Mouse (Mus musculus) MEL (cell line): ENCODE results near the gene Iqch. TPM values are rescaled to one million over a fixed set of nuclear protein-coding genes. Genes with fewer than 3 reads are reported as not detected.

Source experiments
- DNase-seq: peaks from one replicate; pipeline ENCODE4 v3.0.0; 2011; ENCODE audit warnings: low read depth, low spot score
- H3K27ac ChIP-seq: 2 replicates; pipeline ENCODE4 v1.5.1; 2012; ENCODE audit warnings: low read depth, mild to moderate bottlenecking, control low read depth, low read length, moderate library complexity; ENCODE audit not compliant: control insufficient read depth
- H3K27me3 ChIP-seq, 2 experiments: fragments of 150-350 bp in 1 of 2; sonication (generic) in 1 of 2; 2 replicates each; pipeline ENCODE4 v1.6.1; 2012; ENCODE audit warnings: low read length in 2 of 2, mild to moderate bottlenecking in 2 of 2, improper control_type of control experiment in 1 of 2, moderate library complexity in 1 of 2; ENCODE audit not compliant: insufficient read depth in 2 of 2, control insufficient read depth in 1 of 2
- H3K36me3 ChIP-seq, 2 experiments: 2 replicates each; pipeline ENCODE4 v1.6.1; 2012 to 2014; ENCODE audit warnings: low read length in 2 of 2, improper control_type of control experiment in 1 of 2, inconsistent platforms in 1 of 2, mild to moderate bottlenecking in 1 of 2; ENCODE audit not compliant: insufficient read depth in 2 of 2, control insufficient read depth in 1 of 2
- H3K4me1 ChIP-seq, 2 experiments: fragments of 150-350 bp in 1 of 2; sonication (generic) in 1 of 2; 2 replicates each; pipeline ENCODE4 v1.6.1; 2012; ENCODE audit warnings: low read length in 2 of 2, improper control_type of control experiment in 1 of 2, mild to moderate bottlenecking in 1 of 2; ENCODE audit not compliant: insufficient read depth in 2 of 2, control insufficient read depth in 1 of 2
- H3K4me3 ChIP-seq, 2 experiments: fragments of 150-350 bp in 1 of 2; sonication (generic) in 1 of 2; 2 replicates each; pipeline ENCODE4 v1.5.1; 2012; ENCODE audit warnings: low read depth in 2 of 2, low read length in 2 of 2, mild to moderate bottlenecking in 2 of 2, moderate library complexity in 2 of 2, control low read depth in 1 of 2, improper control_type of control experiment in 1 of 2; ENCODE audit not compliant: control insufficient read depth in 1 of 2, insufficient read depth in 1 of 2
- H3K79me2 ChIP-seq: 2 replicates; pipeline ENCODE4 v1.6.1; 2012; ENCODE audit warnings: mild to moderate bottlenecking, low read length, moderate library complexity; ENCODE audit not compliant: control insufficient read depth, poor library complexity, insufficient read depth
- H3K9ac ChIP-seq: 2 replicates; pipeline ENCODE4 v1.6.1; 2012; ENCODE audit warnings: low read depth, mild to moderate bottlenecking, control low read depth, low read length, moderate library complexity; ENCODE audit not compliant: control insufficient read depth, poor library complexity, severe bottlenecking
- H3K9me3 ChIP-seq: fragments of 150-350 bp; sonication (generic); replicated peaks from 2 replicates; pipeline ENCODE4 v1.6.1; 2012; ENCODE audit warnings: mild to moderate bottlenecking, low read length, improper control_type of control experiment, moderate library complexity; ENCODE audit not compliant: insufficient read depth
- CHD1 ChIP-seq: IDR thresholded peaks from 2 replicates; pipeline ENCODE4 v1.6.1; 2012; ENCODE audit warnings: low read depth, mild to moderate bottlenecking, inconsistent platforms, low read length, improper control_type of control experiment
- CHD2 ChIP-seq: IDR thresholded peaks from 2 replicates; pipeline ENCODE4 v1.6.1; 2011; ENCODE audit warnings: low read length, improper control_type of control experiment
- CTCF ChIP-seq, 3 experiments: IDR thresholded peaks in 2 of 3; conservative IDR thresholded peaks in 1 of 3; 2 replicates each; pipeline ENCODE4 v1.5.1; 2011 to 2012; ENCODE audit warnings: low read length in 3 of 3, low read depth in 2 of 3, mild to moderate bottlenecking in 2 of 3, improper control_type of control experiment in 1 of 3, inconsistent platforms in 1 of 3, mixed read lengths in 1 of 3, moderate library complexity in 1 of 3; ENCODE audit not compliant: control insufficient read depth in 1 of 3, insufficient read depth in 1 of 3, poor library complexity in 1 of 3, severe bottlenecking in 1 of 3
- E2F4 ChIP-seq: IDR thresholded peaks from 2 replicates; pipeline ENCODE4 v1.6.1; 2011; ENCODE audit warnings: low read depth, low read length, improper control_type of control experiment, borderline replicate concordance
- EP300 ChIP-seq, 2 experiments: IDR thresholded peaks; 2 replicates each; pipeline ENCODE4 v1.6.1; 2011; ENCODE audit warnings: improper control_type of control experiment in 2 of 2, low read length in 2 of 2, low read depth in 1 of 2, mild to moderate bottlenecking in 1 of 2
- ETS1 ChIP-seq: IDR thresholded peaks from 2 replicates; pipeline ENCODE4 v1.6.1; 2012; ENCODE audit warnings: low read depth, mild to moderate bottlenecking, inconsistent platforms, low read length, improper control_type of control experiment, moderate library complexity
- GABPA ChIP-seq: IDR thresholded peaks from 2 replicates; pipeline ENCODE4 v1.6.1; 2012; ENCODE audit warnings: low read depth, mild to moderate bottlenecking, inconsistent platforms, low read length, improper control_type of control experiment, moderate library complexity
- HCFC1 ChIP-seq: IDR thresholded peaks from 2 replicates; pipeline ENCODE4 v1.6.1; 2012; ENCODE audit warnings: low read depth, mild to moderate bottlenecking, inconsistent platforms, low read length, improper control_type of control experiment, moderate library complexity
- JUND ChIP-seq: IDR thresholded peaks from 2 replicates; pipeline ENCODE4 v1.6.1; 2011; ENCODE audit warnings: low read depth, mild to moderate bottlenecking, improper control_type of control experiment, low read length
- MAFK ChIP-seq: IDR thresholded peaks from 2 replicates; pipeline ENCODE4 v1.6.1; 2011; ENCODE audit warnings: low read depth, mild to moderate bottlenecking, low read length, improper control_type of control experiment, borderline replicate concordance
- MAX ChIP-seq: IDR thresholded peaks from 2 replicates; pipeline ENCODE4 v1.6.1; 2011; ENCODE audit warnings: low read length, improper control_type of control experiment
- MAZ ChIP-seq: IDR thresholded peaks from 2 replicates; pipeline ENCODE4 v1.6.1; 2012; ENCODE audit warnings: low read depth, mild to moderate bottlenecking, inconsistent platforms, low read length, improper control_type of control experiment
- MEF2A ChIP-seq: IDR thresholded peaks from 2 replicates; pipeline ENCODE4 v1.6.1; 2014; ENCODE audit warnings: low read depth, mild to moderate bottlenecking, inconsistent platforms, low read length, improper control_type of control experiment; ENCODE audit not compliant: poor library complexity, insufficient replicate concordance, severe bottlenecking; ENCODE audit errors: extremely low read depth
- MXI1 ChIP-seq: IDR thresholded peaks from 2 replicates; pipeline ENCODE4 v1.6.1; 2011; ENCODE audit warnings: mild to moderate bottlenecking, low read depth, low read length, improper control_type of control experiment
- NRF1 ChIP-seq: IDR thresholded peaks from 2 replicates; pipeline ENCODE4 v1.6.1; 2014; ENCODE audit warnings: low read depth, mild to moderate bottlenecking, inconsistent platforms, low read length, improper control_type of control experiment, moderate library complexity; ENCODE audit not compliant: poor library complexity, insufficient read depth, severe bottlenecking
- RCOR1 ChIP-seq: IDR thresholded peaks from 2 replicates; pipeline ENCODE4 v1.6.1; 2012; ENCODE audit warnings: low read depth, mild to moderate bottlenecking, inconsistent platforms, low read length, improper control_type of control experiment
- SMC3 ChIP-seq: IDR thresholded peaks from 2 replicates; pipeline ENCODE4 v1.6.1; 2011; ENCODE audit warnings: low read depth, low read length, improper control_type of control experiment
- UBTF ChIP-seq: IDR thresholded peaks from 2 replicates; pipeline ENCODE4 v1.6.1; 2012; ENCODE audit warnings: low read depth, mild to moderate bottlenecking, inconsistent platforms, low read length, improper control_type of control experiment, moderate library complexity, borderline replicate concordance; ENCODE audit not compliant: insufficient read depth
- ZMIZ1 ChIP-seq: IDR thresholded peaks from 2 replicates; pipeline ENCODE4 v1.6.1; 2012; ENCODE audit warnings: low read depth, mild to moderate bottlenecking, inconsistent platforms, low read length, improper control_type of control experiment, moderate library complexity
- polyA plus RNA-seq, 2 experiments: library from polyadenylated mRNA; stranded (reverse) in 1 of 2; unstranded in 1 of 2; fragments of >175 nt in 1 of 2; fragments of >200 nt in 1 of 2; gene quantifications; 2 replicates each; pipeline versions ENCODE4 v1.2.1 to v1.2.4; 2012; ENCODE audit warnings: low replicate concordance in 2 of 2, low read depth in 1 of 2; ENCODE audit not compliant: insufficient read length in 2 of 2, insufficient read depth in 1 of 2, missing spikeins in 1 of 2
- total RNA-seq: library from RNA; depleted of rRNA; stranded (reverse); fragments of 300-350 nt; gene quantifications from 2 replicates; pipeline ENCODE4 v1.2.3, GENCODE M21; 2012

Gene Iqch
- total and polyA plus RNA-seq, 3 experiments, result not detected

GRCm38 (mm10) chr9:63563436-63563835 lies 38.9 kb downstream of the Iqch start (continued):
- TF ChIP-seq CTCF (IDR thresholded peaks at IDR 0.05 in 2 of 3, conservative IDR thresholded peaks at IDR 0.05 in 1 of 3; ENCODE audit: control insufficient read depth in 1 of 3, insufficient read depth in 1 of 3, low read depth in 2 of 3, low read length in 3 of 3, poor library complexity in 1 of 3, severe bottlenecking in 1 of 3), result no peak

- no peak for TF ChIP-seq RCOR1
Observed at GRCm38 (mm10) chr9:63561931-63562330, 40.4 kb downstream of the Iqch start.

GRCm38 (mm10) chr9:63556933-63557332 lies 45.4 kb downstream of the Iqch start:
- Histone ChIP-seq H3K9ac (no peak overlapping the region), H3K4me1 (0 out of 4 replicates have a peak, but pooled peaks cover 0 to 3% of the 10 kb centered on the region in 2 experiments), H3K4me3 (no peak overlapping the region), H3K36me3 (no peaks in the 10 kb centered on the region), H3K9me3 (no peaks in the 10 kb centered on the region)
- no peak for DNase-seq
- TF ChIP-seq MAZ (no peak), HCFC1 (no peak), GABPA (no peak), ZMIZ1 (no peak), UBTF (no peak), MXI1 (no peak), E2F4 (no peak), EP300 (IDR thresholded peaks at IDR 0.05; ENCODE audit: low read depth in 1 of 2, low read length in 2 of 2) (no peak), CHD1 (no peak), NRF1 (no peak), MEF2A (no peak), CTCF (IDR thresholded peaks at IDR 0.05 in 2 of 3, conservative IDR thresholded peaks at IDR 0.05 in 1 of 3; ENCODE audit: control insufficient read depth in 1 of 3, insufficient read depth in 1 of 3, low read depth in 2 of 3, low read length in 3 of 3, poor library complexity in 1 of 3, severe bottlenecking in 1 of 3) (no peak), MAFK (no peak), JUND (no peak), ETS1 (no peak), MAX (no peak), CHD2 (no peak), SMC3 (no peak), RCOR1 (no peak)
- TF ChIP-seq, all 39 proteins: peak for 0
- Histone ChIP-seq H3K79me2 (no peaks in the 10 kb centered on the region), H3K27ac (no peak overlapping the region), H3K27me3 (peaks cover 0 to 3% of the 10 kb centered on the region in 2 experiments; a peak in 2 of 4 replicates)

More at GRCm38 (mm10) chr9:63561931-63562330, 40.4 kb downstream of the Iqch start:
- H3K9ac ChIP-seq, result no peak overlapping the region
- no peaks in the 10 kb centered on the region for H3K9me3 ChIP-seq
- H3K27me3 ChIP-seq, result peaks cover 3 to 4% of the 10 kb centered on the region in 2 experiments
- H3K27ac ChIP-seq, result no peak overlapping the region
- no peaks in the 10 kb centered on the region for H3K79me2 ChIP-seq
- no peaks in the 10 kb centered on the region for H3K36me3 ChIP-seq
- H3K4me1 ChIP-seq, result no peaks in the 10 kb centered on the region
- no peak for DNase-seq
- H3K4me3 ChIP-seq, result no peak overlapping the region
